Mouse (Mus musculus) midbrain, embryonic 14.5 days (tissue): ENCODE measurements around the gene Fam171a2. TPM values are rescaled to one million over a fixed set of nuclear protein-coding genes. Genes with fewer than 3 reads are reported as not detected.

ENCODE experiments used
- ATAC-seq: fragments of 200-750 bp; cut with Nextera tagmentation; 2 replicates; pipeline ENCODE4 v1.8.0; 2017; ENCODE audit warnings: moderate number of reproducible peaks, moderate library complexity; ENCODE audit not compliant: low FRiP score, low TSS enrichment
- DNase-seq: peaks from one replicate; pipeline ENCODE4 v3.0.0-alpha.2; 2015
- H3K27ac ChIP-seq: fragments of 300-500 bp; sonication (generic); replicated peaks from 2 replicates; pipeline ENCODE4 v1.5.1; 2014; ENCODE audit warnings: mild to moderate bottlenecking, low read depth, low read length, moderate library complexity
- H3K27me3 ChIP-seq: fragments of 300-500 bp; sonication (generic); 2 replicates; pipeline ENCODE4 v1.6.1; 2014; ENCODE audit warnings: low read length, control low read depth, mixed read lengths; ENCODE audit not compliant: control insufficient read depth, insufficient read depth
- H3K36me3 ChIP-seq: fragments of 300-500 bp; sonication (generic); 2 replicates; pipeline ENCODE4 v1.6.1; 2014; ENCODE audit warnings: low read length, control low read depth; ENCODE audit not compliant: control insufficient read depth, insufficient read depth
- H3K4me1 ChIP-seq: fragments of 300-500 bp; sonication (generic); 2 replicates; pipeline ENCODE4 v1.6.1; 2014; ENCODE audit warnings: mild to moderate bottlenecking, antibody characterized with exemption, low read length, control low read depth; ENCODE audit not compliant: control insufficient read depth, insufficient read depth
- H3K4me2 ChIP-seq: fragments of 300-500 bp; sonication (generic); 2 replicates; pipeline ENCODE4 v1.6.1; 2014; ENCODE audit warnings: mild to moderate bottlenecking, low read length, moderate library complexity
- H3K4me3 ChIP-seq: fragments of 300-500 bp; sonication (generic); replicated peaks from 2 replicates; pipeline ENCODE4 v1.5.1; 2014; ENCODE audit warnings: low read depth, low read length
- H3K9ac ChIP-seq: fragments of 300-500 bp; sonication (generic); replicated peaks from 2 replicates; pipeline ENCODE4 v1.6.1; 2014; ENCODE audit warnings: mild to moderate bottlenecking, low read length, moderate library complexity
- H3K9me3 ChIP-seq: fragments of 300-500 bp; sonication (generic); 2 replicates; pipeline ENCODE4 v1.6.1; 2016; ENCODE audit warnings: low read length, control low read depth, mixed read lengths; ENCODE audit not compliant: control insufficient read depth
- WGBS: fragments of 180-500 bp; shearing (Covaris S2); extraction: QIAGEN DNeasy Blood & Tissue Kit; methylation state at CpG from one replicate; pipeline ENCODE4 v1.1.7; 2014; 5-methylcytosine and 5-hydroxymethylcytosine counted together
- polyA plus RNA-seq: library from polyadenylated mRNA; unstranded; fragments of >200 nt; fragmentation: Nextera tagmentation; extraction: Ambion mirVana; gene quantifications from 2 replicates; pipeline ENCODE4 v1.2.1, GENCODE M21; 2014

Fam171a2 gene
- polyA plus RNA-seq, 1 experiment from 2014 or later = 28.6 TPM

DNA sequence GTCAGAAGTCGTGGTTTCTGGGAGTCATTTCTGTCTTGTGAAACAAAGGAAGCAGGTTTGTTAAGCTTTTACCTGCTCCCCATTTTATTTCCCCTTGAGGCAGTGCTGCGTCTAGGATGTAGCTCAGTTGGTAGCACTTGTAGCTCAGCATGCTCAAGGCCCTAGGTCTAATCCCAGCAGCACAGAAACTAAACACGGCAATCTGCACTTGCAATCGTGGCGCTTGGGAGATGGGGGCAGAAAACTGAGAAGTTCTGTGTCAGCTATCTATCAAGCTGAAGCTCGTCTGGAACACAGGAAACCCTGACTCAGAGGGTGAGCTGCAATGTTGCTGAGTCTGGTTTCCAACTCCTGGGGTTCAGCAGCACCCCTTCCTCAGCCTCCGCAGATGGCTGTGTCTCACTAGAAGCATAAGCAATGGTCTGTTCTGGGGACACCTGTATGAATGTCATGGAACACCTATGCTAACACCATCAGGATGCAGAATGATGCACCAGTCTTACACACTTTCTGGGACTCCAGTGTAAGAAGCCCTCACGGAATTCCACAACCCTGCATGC lies 18.4 kb downstream of the Fam171a2 start:
- no peak overlapping the region for H3K27ac ChIP-seq
- no peak overlapping the region for H3K9ac ChIP-seq
- H3K27me3 ChIP-seq = no peaks in the 10 kb centered on the region
- peaks cover 8% of the 10 kb centered on the region; the same call in 1 of the 2 replicates for H3K36me3 ChIP-seq
- DNase-seq = no peak
- WGBS = 75% methylated on average over 8 of the region's 8 CpGs
- H3K9me3 ChIP-seq = no peaks in the 10 kb centered on the region
- peak overlapping the region; percentile 93; the same call in 1 of the 2 replicates for H3K4me2 ChIP-seq
- no peak for ATAC-seq
- no peak overlapping the region for H3K4me3 ChIP-seq
- peaks cover 7% of the 10 kb centered on the region; the same call in 1 of the 2 replicates for H3K4me1 ChIP-seq

DNA sequence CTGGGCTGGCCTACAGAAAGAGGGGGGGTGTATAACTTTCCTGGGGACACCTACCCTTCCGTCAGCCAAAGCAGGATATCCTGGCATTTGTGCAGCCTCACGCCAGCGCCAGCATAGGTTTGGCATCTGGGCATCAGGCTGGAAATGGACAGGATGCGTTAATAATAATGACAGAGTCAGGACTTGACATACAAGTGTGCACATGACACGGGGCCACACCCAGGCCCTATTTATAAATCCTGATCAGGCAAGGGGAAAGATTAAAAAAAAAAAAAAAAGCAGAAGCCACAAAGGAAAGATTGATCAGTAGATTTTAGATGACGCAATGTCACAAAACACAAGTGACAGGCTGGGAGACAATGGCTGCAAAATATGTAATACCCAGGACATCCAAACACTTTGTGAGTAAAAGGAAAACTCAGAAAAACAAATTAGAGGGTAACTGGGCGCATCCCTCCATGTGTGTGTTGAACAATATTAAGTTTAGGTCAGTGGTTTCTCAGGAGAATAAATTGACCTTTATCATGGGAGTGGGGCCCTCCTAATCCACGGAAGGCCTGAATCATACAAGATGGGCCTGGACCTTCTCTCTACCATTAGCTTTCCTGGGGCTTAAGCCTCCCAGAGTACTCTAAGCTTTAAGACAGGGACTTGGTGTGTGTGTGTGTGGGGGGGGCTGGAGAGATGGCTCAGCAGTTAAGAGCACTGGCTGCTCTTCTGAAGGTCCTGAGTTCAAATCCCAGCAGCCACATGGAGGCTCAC lies 21.7 kb downstream of the Fam171a2 start:
- Histone ChIP-seq H3K36me3 (no peaks in the 10 kb centered on the region), H3K4me3 (no peak overlapping the region), H3K4me2 (no peak overlapping the region), H3K27me3 (no peaks in the 10 kb centered on the region), H3K9ac (no peak overlapping the region), H3K27ac (no peak overlapping the region), H3K4me1 (peaks cover 6% of the 10 kb centered on the region; the same call in 1 of the 2 replicates), H3K9me3 (no peaks in the 10 kb centered on the region)
- DNase-seq (no peak), ATAC-seq (no peak)
- 84% methylated on average over 8 of the region's 8 CpGs for WGBS

DNA sequence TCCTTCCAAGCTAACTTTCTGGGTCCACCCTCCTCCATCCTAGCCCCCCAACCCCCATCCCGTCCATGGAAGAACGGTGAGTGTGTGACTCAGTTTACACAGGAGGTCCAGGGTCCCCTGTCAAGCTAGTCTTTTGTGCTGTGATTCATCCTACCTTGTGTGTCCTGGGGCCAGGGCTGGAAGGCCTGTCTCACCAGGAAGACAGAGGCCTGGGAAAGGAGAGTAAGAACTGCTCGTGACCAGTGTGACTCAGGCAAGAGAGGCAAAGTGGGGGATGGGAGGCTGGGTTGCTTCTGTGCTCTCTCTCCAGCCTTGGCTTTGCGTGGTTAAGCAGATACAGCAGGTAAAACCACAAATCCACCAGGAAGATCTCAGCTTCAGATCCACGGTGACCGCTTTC lies 22.8 kb downstream of the Fam171a2 start:
- no peaks in the 10 kb centered on the region for H3K9me3 ChIP-seq

GRCm38 (mm10) chr11:102421559-102421958 lies 25.9 kb downstream of the Fam171a2 start:
- Histone ChIP-seq H3K36me3 (no peaks in the 10 kb centered on the region), H3K27me3 (no peaks in the 10 kb centered on the region), H3K9ac (no peak overlapping the region), H3K4me3 (no peak overlapping the region), H3K4me2 (no peak overlapping the region), H3K27ac (no peak overlapping the region), H3K4me1 (no peaks in the 10 kb centered on the region), H3K9me3 (no peaks in the 10 kb centered on the region)
- WGBS = 56% methylated on average over 8 of the region's 8 CpGs
- no peak for DNase-seq
- ATAC-seq = no peak

More for the DNA sequence above, 22.8 kb downstream of the Fam171a2 start:
- Histone ChIP-seq H3K27me3 (no peaks in the 10 kb centered on the region), H3K27ac (no peak overlapping the region), H3K36me3 (no peaks in the 10 kb centered on the region), H3K9ac (no peak overlapping the region), H3K4me1 (peaks cover 1% of the 10 kb centered on the region; the same call in 1 of the 2 replicates), H3K4me3 (no peak overlapping the region), H3K4me2 (no peak overlapping the region)
- no peak for DNase-seq
- ATAC-seq = no peak
- WGBS = 79% methylated on average over 6 of the region's 6 CpGs

DNA sequence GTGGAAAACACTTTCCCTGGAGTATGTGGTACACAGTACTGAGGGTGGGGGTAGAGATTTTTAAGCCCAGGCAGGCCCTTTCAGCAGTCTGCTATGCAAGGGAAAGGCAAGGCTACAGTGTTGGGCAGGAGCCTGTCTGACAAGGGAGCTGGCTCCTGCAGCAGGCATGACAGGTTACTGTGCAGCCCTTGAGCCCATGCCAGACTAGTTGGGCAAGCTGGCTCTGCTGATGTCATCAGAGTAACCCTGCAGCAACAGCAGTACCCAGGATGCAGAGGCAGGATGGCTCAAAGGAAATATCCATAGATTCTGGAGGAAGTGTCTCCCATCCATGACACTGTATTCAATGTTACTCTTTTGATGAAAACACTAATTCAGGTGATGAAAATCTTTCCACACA lies 28.6 kb downstream of the Fam171a2 start:
- no peak overlapping the region for H3K9ac ChIP-seq
- no peaks in the 10 kb centered on the region for H3K9me3 ChIP-seq
- ATAC-seq = no peak

GRCm38 (mm10) chr11:102417160-102417559 lies 30.3 kb downstream of the Fam171a2 start:
- ATAC-seq = no peak
- DNase-seq = no peak
- no peaks in the 10 kb centered on the region for H3K4me1 ChIP-seq
- 83% methylated on average over 1 of the region's 1 CpGs for WGBS
- H3K9me3 ChIP-seq = no peaks in the 10 kb centered on the region
- no peak overlapping the region for H3K9ac ChIP-seq
- H3K27ac ChIP-seq = no peak overlapping the region
- H3K27me3 ChIP-seq = no peaks in the 10 kb centered on the region
- no peak overlapping the region for H3K4me2 ChIP-seq
- no peaks in the 10 kb centered on the region for H3K36me3 ChIP-seq
- no peak overlapping the region for H3K4me3 ChIP-seq

More for the DNA sequence above, 28.6 kb downstream of the Fam171a2 start:
- DNase-seq = no peak
- Histone ChIP-seq H3K4me3 (no peak overlapping the region), H3K27me3 (no peaks in the 10 kb centered on the region), H3K4me1 (no peaks in the 10 kb centered on the region), H3K4me2 (no peak overlapping the region), H3K36me3 (no peaks in the 10 kb centered on the region), H3K27ac (no peak overlapping the region)

GRCm38 (mm10) chr11:102415034-102415802 lies 32.3 kb downstream of the Fam171a2 start:
- H3K27me3 ChIP-seq = no peaks in the 10 kb centered on the region
- no peaks in the 10 kb centered on the region for H3K4me1 ChIP-seq
- H3K36me3 ChIP-seq = no peaks in the 10 kb centered on the region
- H3K27ac ChIP-seq = no peak overlapping the region
- H3K4me2 ChIP-seq = no peak overlapping the region
- ATAC-seq (no peak), DNase-seq (no peak)
- H3K9ac ChIP-seq = no peak overlapping the region
- no peaks in the 10 kb centered on the region for H3K9me3 ChIP-seq
- H3K4me3 ChIP-seq = no peak overlapping the region
- WGBS = 69% methylated on average over 10 of the region's 10 CpGs

- Histone ChIP-seq H3K9ac (no peak overlapping the region), H3K9me3 (no peaks in the 10 kb centered on the region), H3K27me3 (no peaks in the 10 kb centered on the region), H3K27ac (no peak overlapping the region), H3K4me1 (peaks cover 1% of the 10 kb centered on the region), H3K4me2 (no peak overlapping the region), H3K36me3 (no peaks in the 10 kb centered on the region), H3K4me3 (no peak overlapping the region)
- 74% methylated on average over 8 of the region's 8 CpGs for WGBS
- no peak for ATAC-seq
- no peak for DNase-seq
These were observed 34.4 kb downstream of the Fam171a2 start for GRCm38 (mm10) chr11:102413059-102413458.
